Mouse (Mus musculus) stomach, embryonic 16.5 days (tissue): ENCODE measurements around the gene Fxyd5. TPM values are rescaled to one million over a fixed set of nuclear protein-coding genes. Genes with fewer than 3 reads are reported as not detected.

Experiments used
- ATAC-seq: fragments of 200-750 bp; cut with Nextera tagmentation; 2 replicates; pipeline ENCODE4 v1.8.0; 2017; ENCODE audit warnings: moderate number of reproducible peaks, moderate TSS enrichment; ENCODE audit not compliant: insufficient read depth, low FRiP score
- H3K27ac ChIP-seq: fragments of 300-500 bp; sonication (generic); 2 replicates; pipeline ENCODE4 v1.5.1; 2014; ENCODE audit warnings: low read length
- H3K27me3 ChIP-seq: fragments of 300-500 bp; sonication (generic); 2 replicates; pipeline ENCODE4 v1.6.1; 2014; ENCODE audit warnings: low read length, control low read depth, mixed read lengths; ENCODE audit not compliant: control insufficient read depth, insufficient read depth
- H3K36me3 ChIP-seq: fragments of 300-500 bp; sonication (generic); 2 replicates; pipeline ENCODE4 v1.6.1; 2014; ENCODE audit warnings: low read length; ENCODE audit not compliant: control insufficient read depth, insufficient read depth
- H3K4me1 ChIP-seq: fragments of 300-500 bp; sonication (generic); 2 replicates; pipeline ENCODE4 v1.6.1; 2014; ENCODE audit warnings: low read length, control low read depth, mixed read lengths; ENCODE audit not compliant: control insufficient read depth, insufficient read depth
- H3K4me2 ChIP-seq: fragments of 300-500 bp; sonication (generic); 2 replicates; pipeline ENCODE4 v1.6.1; 2014; ENCODE audit warnings: low read depth, low read length, mixed read lengths
- H3K4me3 ChIP-seq: fragments of 300-500 bp; sonication (generic); replicated peaks from 2 replicates; pipeline ENCODE4 v1.5.1; 2014; ENCODE audit warnings: mild to moderate bottlenecking, low read length
- H3K9ac ChIP-seq: fragments of 300-500 bp; sonication (generic); 2 replicates; pipeline ENCODE4 v1.6.1; 2014; ENCODE audit warnings: low read length
- H3K9me3 ChIP-seq: fragments of 300-500 bp; sonication (generic); replicated peaks from 2 replicates; pipeline ENCODE4 v1.6.1; 2016; ENCODE audit warnings: low read length, control low read depth; ENCODE audit not compliant: control insufficient read depth
- WGBS: fragments of 180-500 bp; shearing (Covaris S2); extraction: QIAGEN DNeasy Blood & Tissue Kit; methylation state at CpG from one replicate; pipeline ENCODE4 v1.1.7; 2014; 5-methylcytosine and 5-hydroxymethylcytosine counted together
- polyA plus RNA-seq: library from polyadenylated mRNA; unstranded; fragments of >200 nt; fragmentation: Nextera tagmentation; extraction: Ambion mirVana; gene quantifications from 2 replicates; pipeline ENCODE4 v1.2.1, GENCODE M21; 2015

Fxyd5 gene
- polyA plus RNA-seq, 1 experiment from 2014 or later, result 28.0 TPM

GRCm38 (mm10) chr7:31040281-31041022 is 1.8 kb downstream of the Fxyd5 start:
- H3K27ac ChIP-seq, result no peak overlapping the region
- 76% methylated on average over 12 of the region's 12 CpGs for WGBS
- peaks cover 11% of the 10 kb centered on the region; the same call in 1 of the 2 replicates for H3K4me1 ChIP-seq
- H3K4me3 ChIP-seq, result no peak overlapping the region
- no peaks in the 10 kb centered on the region for H3K36me3 ChIP-seq
- ATAC-seq, result no peak
- H3K9ac ChIP-seq, result no peak overlapping the region
- H3K9me3 ChIP-seq, result no peaks in the 10 kb centered on the region
- peaks cover 3% of the 10 kb centered on the region; the same call in 1 of the 2 replicates for H3K27me3 ChIP-seq
- no peak overlapping the region for H3K4me2 ChIP-seq

- Histone ChIP-seq H3K4me1 (peaks cover 11% of the 10 kb centered on the region; the same call in 1 of the 2 replicates), H3K4me3 (no peak overlapping the region), H3K27me3 (peaks cover 1% of the 10 kb centered on the region; the same call in 1 of the 2 replicates), H3K4me2 (no peak overlapping the region), H3K9me3 (no peaks in the 10 kb centered on the region), H3K27ac (no peak overlapping the region), H3K36me3 (no peaks in the 10 kb centered on the region), H3K9ac (no peak overlapping the region)
- no peak for ATAC-seq
- 82% methylated on average over 4 of the region's 4 CpGs for WGBS
Measured at GRCm38 (mm10) chr7:31039011-31039410, 3.3 kb downstream of the Fxyd5 start.

- H3K9me3 ChIP-seq, result no peaks in the 10 kb centered on the region
- no peak for ATAC-seq
- 56% methylated on average over 2 of the region's 2 CpGs for WGBS
- H3K4me1 ChIP-seq, result peaks cover 11% of the 10 kb centered on the region; the same call in 1 of the 2 replicates
- H3K4me3 ChIP-seq, result no peak overlapping the region
- H3K36me3 ChIP-seq, result no peaks in the 10 kb centered on the region
- no peak overlapping the region for H3K4me2 ChIP-seq
- no peaks in the 10 kb centered on the region; the same call in 1 of the 2 replicates for H3K27me3 ChIP-seq
- H3K9ac ChIP-seq, result no peak overlapping the region
- no peak overlapping the region for H3K27ac ChIP-seq
Measured at GRCm38 (mm10) chr7:31037675-31038074, 4.6 kb downstream of the Fxyd5 start.

GRCm38 (mm10) chr7:31036917-31037316 is 5.4 kb downstream of the Fxyd5 start:
- WGBS, result 78% methylated on average over 7 of the region's 7 CpGs
- Histone ChIP-seq H3K4me1 (0 out of 2 replicates have a peak, but pooled peaks cover 4% of the 10 kb centered on the region), H3K4me2 (no peak overlapping the region), H3K27me3 (no peaks in the 10 kb centered on the region; the same call in 1 of the 2 replicates), H3K36me3 (no peaks in the 10 kb centered on the region), H3K27ac (no peak overlapping the region), H3K9ac (no peak overlapping the region), H3K9me3 (no peaks in the 10 kb centered on the region), H3K4me3 (no peak overlapping the region)
- ATAC-seq, result no peak

GRCm38 (mm10) chr7:31035291-31035690 is 7.0 kb downstream of the Fxyd5 start:
- Histone ChIP-seq H3K36me3 (no peaks in the 10 kb centered on the region), H3K9ac (no peak overlapping the region), H3K9me3 (no peaks in the 10 kb centered on the region), H3K4me3 (no peak overlapping the region), H3K4me2 (no peak overlapping the region), H3K4me1 (no peaks in the 10 kb centered on the region), H3K27me3 (no peaks in the 10 kb centered on the region; the same call in 1 of the 2 replicates), H3K27ac (no peak overlapping the region)
- ATAC-seq, result no peak
- 77% methylated on average over 11 of the region's 11 CpGs for WGBS

- ATAC-seq, result no peak
- Histone ChIP-seq H3K9me3 (no peaks in the 10 kb centered on the region), H3K4me3 (no peak overlapping the region), H3K27me3 (no peaks in the 10 kb centered on the region), H3K36me3 (no peaks in the 10 kb centered on the region), H3K9ac (no peak overlapping the region), H3K27ac (no peak overlapping the region), H3K4me1 (no peaks in the 10 kb centered on the region), H3K4me2 (no peak overlapping the region)
- 68% methylated on average over 11 of the region's 11 CpGs for WGBS
Measured at GRCm38 (mm10) chr7:31034789-31035188, 7.5 kb downstream of the Fxyd5 start.

GRCm38 (mm10) chr7:31033409-31034165 is 8.7 kb downstream of the Fxyd5 start:
- Histone ChIP-seq H3K4me1 (no peaks in the 10 kb centered on the region), H3K27me3 (no peaks in the 10 kb centered on the region), H3K27ac (no peak overlapping the region), H3K36me3 (no peaks in the 10 kb centered on the region), H3K9ac (no peak overlapping the region), H3K4me3 (no peak overlapping the region), H3K4me2 (no peak overlapping the region), H3K9me3 (no peaks in the 10 kb centered on the region)
- peak; percentile 27; the same call in 1 of the 2 replicates for ATAC-seq
- 41% methylated on average over 9 of the region's 9 CpGs for WGBS

- H3K27me3 ChIP-seq, result no peaks in the 10 kb centered on the region
- H3K4me1 ChIP-seq, result no peaks in the 10 kb centered on the region
- no peak overlapping the region for H3K4me3 ChIP-seq
- 70% methylated on average over 7 of the region's 7 CpGs for WGBS
- no peak overlapping the region for H3K4me2 ChIP-seq
- H3K36me3 ChIP-seq, result no peaks in the 10 kb centered on the region
- no peak overlapping the region for H3K27ac ChIP-seq
- no peaks in the 10 kb centered on the region for H3K9me3 ChIP-seq
- H3K9ac ChIP-seq, result no peak overlapping the region
- no peak for ATAC-seq
Measured at GRCm38 (mm10) chr7:31031731-31032130, 10.6 kb downstream of the Fxyd5 start.

- no peaks in the 10 kb centered on the region for H3K4me1 ChIP-seq
- no peaks in the 10 kb centered on the region for H3K9me3 ChIP-seq
- H3K4me2 ChIP-seq, result no peak overlapping the region
- H3K9ac ChIP-seq, result no peak overlapping the region
- no peak overlapping the region for H3K4me3 ChIP-seq
- no peak overlapping the region for H3K27ac ChIP-seq
- no peak for ATAC-seq
- no peaks in the 10 kb centered on the region for H3K27me3 ChIP-seq
- H3K36me3 ChIP-seq, result no peaks in the 10 kb centered on the region
- 72% methylated on average over 2 of the region's 2 CpGs for WGBS
Measured at GRCm38 (mm10) chr7:31030717-31031116, 11.6 kb downstream of the Fxyd5 start.
